Mouse (Mus musculus) myocyte (in vitro differentiated cells): ENCODE measurements around the gene Usp7.

ENCODE experiments used
- CEBPB ChIP-seq: IDR thresholded peaks from 2 replicates; pipeline ENCODE4 v1.6.1; 2011; ENCODE audit warnings: mild to moderate bottlenecking, moderate library complexity; ENCODE audit not compliant: poor library complexity, insufficient read depth, severe bottlenecking
- E2F4 ChIP-seq: IDR thresholded peaks from one replicate; pipeline ENCODE4 v1.6.1; 2011; ENCODE audit warnings: mild to moderate bottlenecking, control low read depth, moderate library complexity; ENCODE audit not compliant: insufficient read depth
- MAX ChIP-seq: IDR thresholded peaks from one replicate; pipeline ENCODE4 v1.6.1; 2011; ENCODE audit warnings: low read depth, mild to moderate bottlenecking, control low read depth
- MYOD1 ChIP-seq, 3 experiments: IDR thresholded peaks; one replicate each; pipeline ENCODE4 v1.6.1; 2011; ENCODE audit warnings: control low read depth in 2 of 3, low read depth in 2 of 3, mild to moderate bottlenecking in 2 of 3, moderate library complexity in 1 of 3; ENCODE audit not compliant: insufficient read length in 2 of 3, control insufficient read depth in 1 of 3
- MYOG ChIP-seq, 3 experiments: IDR thresholded peaks; one replicate each; pipeline ENCODE4 v1.6.1; 2011; ENCODE audit warnings: control low read depth in 2 of 3, low read depth in 2 of 3, mild to moderate bottlenecking in 2 of 3; ENCODE audit not compliant: insufficient read length in 2 of 3, control insufficient read depth in 1 of 3, insufficient read depth in 1 of 3
- POLR2A ChIP-seq: IDR thresholded peaks from one replicate; pipeline ENCODE4 v1.6.1; 2011; ENCODE audit warnings: low read depth, mild to moderate bottlenecking, control low read depth, moderate library complexity; ENCODE audit not compliant: insufficient read length
- POLR2AphosphoS2 ChIP-seq: IDR thresholded peaks from one replicate; pipeline ENCODE4 v1.6.1; 2011; ENCODE audit warnings: low read depth, control low read depth; ENCODE audit not compliant: insufficient read length
- REST ChIP-seq: IDR thresholded peaks from one replicate; pipeline ENCODE4 v1.6.1; 2011; ENCODE audit warnings: mild to moderate bottlenecking, control low read depth, moderate library complexity; ENCODE audit not compliant: insufficient read depth, insufficient read length
- SRF ChIP-seq: IDR thresholded peaks from one replicate; pipeline ENCODE4 v1.6.1; 2011; ENCODE audit warnings: low read depth; ENCODE audit not compliant: control insufficient read depth, insufficient read length
- TCF12 ChIP-seq: IDR thresholded peaks from one replicate; pipeline ENCODE4 v1.6.1; 2011; ENCODE audit warnings: mild to moderate bottlenecking, control low read depth; ENCODE audit not compliant: poor library complexity, insufficient read depth, severe bottlenecking
- TCF3 ChIP-seq: IDR thresholded peaks from one replicate; pipeline ENCODE4 v1.6.1; 2011; ENCODE audit warnings: low read depth, control low read depth; ENCODE audit not compliant: insufficient read length
- USF1 ChIP-seq: IDR thresholded peaks from one replicate; pipeline ENCODE4 v1.6.1; 2011; ENCODE audit warnings: low read depth, mild to moderate bottlenecking, control low read depth, moderate library complexity

- TF ChIP-seq POLR2A (no peak), USF1 (no peak), REST (no peak), TCF12 (no peak), MYOD1 (IDR thresholded peaks at IDR 0.05; ENCODE audit: control insufficient read depth in 1 of 3, insufficient read length in 2 of 3, low read depth in 2 of 3) (no peak), SRF (no peak), MAX (no peak), E2F4 (no peak), CEBPB (no peak), TCF3 (no peak), POLR2AphosphoS2 (no peak), MYOG (IDR thresholded peaks at IDR 0.05; ENCODE audit: control insufficient read depth in 1 of 3, insufficient read depth in 1 of 3, insufficient read length in 2 of 3, low read depth in 2 of 3) (no peak)
Observed at GRCm38 (mm10) chr16:8771086-8771485, 21.0 kb downstream of the Usp7 start.
